Mouse (Mus musculus) liver, embryonic 14.5 days (tissue): ENCODE measurements around the gene Kdm1b. TPM values are rescaled to one million over a fixed set of nuclear protein-coding genes. Genes with fewer than 3 reads are reported as not detected.
A peak's percentile ranks its signal among the peaks of the same experiment; 100 is the strongest.

Experiments used
- ATAC-seq: fragments of 200-750 bp; cut with Nextera tagmentation; 2 replicates; pipeline ENCODE4 v1.8.0; 2017; ENCODE audit warnings: moderate number of reproducible peaks, mild to moderate bottlenecking, moderate library complexity; ENCODE audit not compliant: insufficient read depth
- DNase-seq, 3 experiments: peaks; one replicate each; pipeline ENCODE4 v3.0.0-alpha.2; 2012 to 2013; ENCODE audit warnings: low read depth in 3 of 3, low spot score in 3 of 3
- H3K27ac ChIP-seq: fragments of 300-500 bp; sonication (generic); 2 replicates; pipeline ENCODE4 v1.5.1; 2014; ENCODE audit warnings: moderate library complexity, mild to moderate bottlenecking, control low read depth, inconsistent platforms
- H3K27me3 ChIP-seq: fragments of 300-500 bp; sonication (generic); 2 replicates; pipeline ENCODE4 v1.6.1; 2014; ENCODE audit warnings: mild to moderate bottlenecking, low read length, moderate library complexity; ENCODE audit not compliant: control insufficient read depth, insufficient read depth
- H3K36me3 ChIP-seq: fragments of 300-500 bp; sonication (generic); replicated peaks from 2 replicates; pipeline ENCODE4 v1.6.1; 2014; ENCODE audit warnings: low read depth; ENCODE audit not compliant: control insufficient read depth, insufficient read depth
- H3K4me1 ChIP-seq, 2 experiments: fragments of 200-500 bp in 1 of 2; fragments of 300-500 bp in 1 of 2; sonication (generic) in 1 of 2; replicated peaks; 2 replicates each; pipeline ENCODE4 v1.6.1; 2012 to 2014; ENCODE audit warnings: antibody characterized with exemption in 1 of 2, inconsistent platforms in 1 of 2, low read length in 1 of 2; ENCODE audit not compliant: control insufficient read depth in 2 of 2, insufficient read depth in 2 of 2
- H3K4me2 ChIP-seq: fragments of 300-500 bp; sonication (generic); 2 replicates; pipeline ENCODE4 v1.6.1; 2014; ENCODE audit warnings: low read depth, mild to moderate bottlenecking, control low read depth, moderate library complexity
- H3K4me3 ChIP-seq, 2 experiments: fragments of 200-500 bp in 1 of 2; fragments of 300-500 bp in 1 of 2; sonication (generic) in 1 of 2; 2 replicates each; pipeline ENCODE4 v1.5.1; 2012 to 2014; ENCODE audit warnings: low read depth in 2 of 2, low read length in 2 of 2, mild to moderate bottlenecking in 2 of 2, control low read depth in 1 of 2, inconsistent platforms in 1 of 2, moderate library complexity in 1 of 2; ENCODE audit not compliant: insufficient read depth in 1 of 2
- H3K9ac ChIP-seq: fragments of 300-500 bp; sonication (generic); replicated peaks from 2 replicates; pipeline ENCODE4 v1.6.1; 2014; ENCODE audit warnings: mild to moderate bottlenecking, control low read depth, moderate library complexity
- H3K9me3 ChIP-seq: fragments of 300-500 bp; sonication (generic); 2 replicates; pipeline ENCODE4 v1.6.1; 2016; ENCODE audit warnings: low read length, mixed read lengths; ENCODE audit not compliant: control insufficient read depth
- CTCF ChIP-seq: IDR thresholded peaks from 2 replicates; pipeline ENCODE4 v1.5.1; 2016; ENCODE audit warnings: antibody characterized with exemption, low read depth, control low read depth
- EP300 ChIP-seq: IDR thresholded peaks from 2 replicates; pipeline ENCODE4 v1.6.1; 2016; ENCODE audit warnings: antibody characterized with exemption, low read depth
- WGBS: fragments of 180-500 bp; shearing (Covaris S2); extraction: QIAGEN DNeasy Blood & Tissue Kit; methylation state at CpG from one replicate; pipeline ENCODE4 v1.1.7; 2014; ENCODE audit not compliant: insufficient replicate concordance; 5-methylcytosine and 5-hydroxymethylcytosine counted together
- polyA plus RNA-seq, 2 experiments: library from polyadenylated mRNA; depleted of rRNA in 1 of 2; stranded (reverse) in 1 of 2; unstranded in 1 of 2; fragments of >200 nt; fragmentation: Nextera tagmentation in 1 of 2; extraction: Ambion mirVana in 1 of 2; gene quantifications; 2 replicates each; pipeline versions ENCODE4 v1.2.1 to v1.2.3; 2012 to 2014

Gene Kdm1b
- polyA plus RNA-seq, 2 experiments = 2.5 to 2.8 TPM

GRCm38 (mm10) chr13:47030376-47031107 is 12.8 kb upstream of the Kdm1b start:
- H3K36me3 ChIP-seq = no peaks in the 10 kb centered on the region
- H3K4me1 ChIP-seq = 0 out of 4 replicates have a peak, but pooled peaks cover 0 to 2% of the 10 kb centered on the region in 2 experiments
- H3K4me3 ChIP-seq = no peak overlapping the region
- H3K4me2 ChIP-seq = no peak overlapping the region
- no peak for ATAC-seq
- no peak overlapping the region for H3K27ac ChIP-seq
- no peak overlapping the region for H3K9ac ChIP-seq
- no peak for DNase-seq
- H3K27me3 ChIP-seq = no peaks in the 10 kb centered on the region
- TF ChIP-seq EP300 (no peak), CTCF (no peak)
- H3K9me3 ChIP-seq = no peaks in the 10 kb centered on the region
- 74% methylated on average over 17 of the region's 17 CpGs for WGBS

GRCm38 (mm10) chr13:47033602-47034001 is 9.7 kb upstream of the Kdm1b start:
- 71% methylated on average over 4 of the region's 4 CpGs for WGBS
- Histone ChIP-seq H3K9me3 (no peaks in the 10 kb centered on the region), H3K4me2 (no peak overlapping the region), H3K27ac (no peak overlapping the region), H3K9ac (no peak overlapping the region), H3K4me1 (0 out of 4 replicates have a peak, but pooled peaks cover 0 to 2% of the 10 kb centered on the region in 2 experiments), H3K4me3 (no peak overlapping the region), H3K36me3 (no peaks in the 10 kb centered on the region), H3K27me3 (no peaks in the 10 kb centered on the region)
- DNase-seq (no peak), ATAC-seq (no peak)
- TF ChIP-seq EP300 (no peak), CTCF (no peak)

GRCm38 (mm10) chr13:47037946-47038345 is 5.4 kb upstream of the Kdm1b start:
- TF ChIP-seq EP300 (no peak), CTCF (no peak)
- Histone ChIP-seq H3K4me1 (peaks cover 0 to 8% of the 10 kb centered on the region in 2 experiments; a peak in 2 of 4 replicates), H3K9ac (no peak overlapping the region), H3K27ac (no peak overlapping the region), H3K4me3 (no peak overlapping the region), H3K4me2 (no peak overlapping the region), H3K36me3 (no peaks in the 10 kb centered on the region), H3K27me3 (no peaks in the 10 kb centered on the region), H3K9me3 (no peaks in the 10 kb centered on the region)
- WGBS = 62% methylated on average over 6 of the region's 6 CpGs
- ATAC-seq (no peak), DNase-seq (no peak)

GRCm38 (mm10) chr13:47040061-47040460 is 3.2 kb upstream of the Kdm1b start:
- no peaks in the 10 kb centered on the region for H3K9me3 ChIP-seq
- peaks cover 0 to 8% of the 10 kb centered on the region in 2 experiments; a peak in 2 of 4 replicates for H3K4me1 ChIP-seq
- no peaks in the 10 kb centered on the region for H3K36me3 ChIP-seq
- ATAC-seq = no peak
- no peak overlapping the region for H3K4me2 ChIP-seq
- no peak overlapping the region for H3K9ac ChIP-seq
- no peak overlapping the region for H3K27ac ChIP-seq
- DNase-seq = no peak
- 82% methylated on average over 5 of the region's 5 CpGs for WGBS
- H3K27me3 ChIP-seq = no peaks in the 10 kb centered on the region; the same call in 1 of the 2 replicates
- TF ChIP-seq EP300 = no peak
- TF ChIP-seq CTCF = no peak
- H3K4me3 ChIP-seq = no peak overlapping the region

- WGBS = 47% methylated on average over 8 of the region's 8 CpGs
- no peak overlapping the region; the same call in 1 of the 2 replicates for H3K9ac ChIP-seq
- peak overlapping the region; percentile 70 for H3K4me2 ChIP-seq
- ATAC-seq (no peak), DNase-seq (no peak)
- no peak for TF ChIP-seq EP300
- no peak for TF ChIP-seq CTCF
- H3K27me3 ChIP-seq = no peaks in the 10 kb centered on the region; the same call in 1 of the 2 replicates
- no peaks in the 10 kb centered on the region for H3K9me3 ChIP-seq
- H3K4me3 ChIP-seq = peak overlapping the region; percentile 58 to 76; a peak in 3 of 4 replicates
- no peak overlapping the region for H3K27ac ChIP-seq
- H3K36me3 ChIP-seq = no peaks in the 10 kb centered on the region
- H3K4me1 ChIP-seq = peaks cover 0 to 8% of the 10 kb centered on the region in 2 experiments; a peak in 2 of 4 replicates
Measured at GRCm38 (mm10) chr13:47042024-47042633, 1.2 kb upstream of the Kdm1b start.
